In genomic region chr12:105032832-105033775, GRCm38 (mm10) we compare ENCODE assay signal across 7 mouse cellular contexts. TPM values are rescaled to one million over a fixed set of nuclear protein-coding genes. Genes with fewer than 3 reads are reported as not detected.
DNase-seq lines count a peak whose midpoint lies in the region; ATAC-seq lines count a peak whose summit lies in the region.

No protein-coding gene starts in this region.

- peak overlapping the region; percentile 89 for H3K9ac ChIP-seq in hindbrain, embryonic 12.5 days
- H3K9ac ChIP-seq in liver, embryonic 13.5 days: peak overlapping the region; percentile 100
- peak overlapping the region; percentile 85 for H3K9ac ChIP-seq in stomach, embryonic 15.5 days

- peak overlapping the region; percentile 80 for H3K27ac ChIP-seq in hindbrain, embryonic 12.5 days
- H3K27ac ChIP-seq in liver, embryonic 13.5 days: peak overlapping the region; percentile 99
- peak overlapping the region; percentile 82 for H3K27ac ChIP-seq in stomach, embryonic 15.5 days

- peaks cover 8% of the 10 kb centered on the region; the same call in 1 of the 2 replicates for H3K36me3 ChIP-seq in hindbrain, embryonic 12.5 days
- peaks cover 58% of the 10 kb centered on the region for H3K36me3 ChIP-seq in liver, embryonic 13.5 days
- H3K36me3 ChIP-seq in stomach, embryonic 15.5 days: 0 out of 2 replicates have a peak, but pooled peaks cover 7% of the 10 kb centered on the region

- DNase-seq in spleen, postnatal 4 days (ENCODE audit: low spot score in 2 of 2): peak; percentile 61 to 85
- DNase-seq in spleen, postnatal 36 days (ENCODE audit: low spot score in 2 of 2): no peak
- peak; percentile 53 to 58 for DNase-seq in adrenal gland, postnatal 36 days
- DNase-seq in liver, embryonic 13.5 days: no peak
- no peak for DNase-seq in right cerebral cortex, postnatal 36 days (ENCODE audit: low spot score in 2 of 2)

- H3K4me3 ChIP-seq in hindbrain, embryonic 12.5 days: peak overlapping the region; percentile 91
- H3K4me3 ChIP-seq in liver, embryonic 13.5 days (replicated peaks): peak overlapping the region; percentile 95
- peak overlapping the region; percentile 90 for H3K4me3 ChIP-seq in stomach, embryonic 15.5 days (replicated peaks)

- ATAC-seq in hindbrain, embryonic 12.5 days (ENCODE audit: low FRiP score): peak; percentile 59
- peak; percentile 0 for ATAC-seq in liver, embryonic 13.5 days (ENCODE audit: low read depth)
- ATAC-seq in stomach, embryonic 15.5 days (ENCODE audit: insufficient read depth, low FRiP score, low read depth): peak; percentile 8

- no peaks in the 10 kb centered on the region for H3K9me3 ChIP-seq in hindbrain, embryonic 12.5 days (replicated peaks)
- H3K9me3 ChIP-seq in liver, embryonic 13.5 days (replicated peaks): no peaks in the 10 kb centered on the region
- H3K9me3 ChIP-seq in stomach, embryonic 15.5 days: no peaks in the 10 kb centered on the region

- peak overlapping the region; percentile 92 for H3K4me2 ChIP-seq in hindbrain, embryonic 12.5 days (replicated peaks)
- peak overlapping the region; percentile 91 for H3K4me2 ChIP-seq in liver, embryonic 13.5 days
- peak overlapping the region; percentile 80 for H3K4me2 ChIP-seq in stomach, embryonic 15.5 days

- whole genome bisulfite sequencing in hindbrain, embryonic 12.5 days: 4% methylated on average over 45 of the region's 45 CpGs
- WGBS in liver, embryonic 13.5 days (ENCODE audit: insufficient replicate concordance): 1% methylated on average over 45 of the region's 45 CpGs
- 2% methylated on average over 45 of the region's 45 CpGs for WGBS in stomach, embryonic 15.5 days

- H3K4me1 ChIP-seq in hindbrain, embryonic 12.5 days: peaks cover 38% of the 10 kb centered on the region
- H3K4me1 ChIP-seq in liver, embryonic 13.5 days (replicated peaks): peaks cover 76% of the 10 kb centered on the region
- peaks cover 21% of the 10 kb centered on the region for H3K4me1 ChIP-seq in stomach, embryonic 15.5 days

- no peaks in the 10 kb centered on the region for H3K27me3 ChIP-seq in hindbrain, embryonic 12.5 days
- H3K27me3 ChIP-seq in liver, embryonic 13.5 days: no peaks in the 10 kb centered on the region
- no peaks in the 10 kb centered on the region for H3K27me3 ChIP-seq in stomach, embryonic 15.5 days (replicated peaks)

RNA-seq across cellular contexts. Expression of gene Glrx5, which starts 0.6 kb away (rescaled TPM):
- total RNA-seq in adrenal gland, postnatal 36 days (2021): 100 to 1,000 TPM; 159 to 254 TPM
- polyA plus RNA-seq in hindbrain, embryonic 12.5 days (2016; fragmentation: Nextera tagmentation; extraction: Ambion mirVana): 149 and 157 TPM in 2 replicates
- 591 and 653 TPM in 2 replicates for polyA plus RNA-seq in liver, embryonic 13.5 days (2015; fragmentation: Nextera tagmentation; extraction: Ambion mirVana)
- 159 and 193 TPM in 2 replicates for polyA plus RNA-seq in stomach, embryonic 15.5 days (2015; fragmentation: Nextera tagmentation; extraction: Ambion mirVana)

RNA-seq across cellular contexts. Expression of gene Syne3, which starts 23.5 kb away (rescaled TPM):
- total RNA-seq in adrenal gland, postnatal 36 days (2021): 10 to 100 TPM; 16.5 to 18.2 TPM
- 0.21 and 0.47 TPM in 2 replicates for polyA plus RNA-seq in hindbrain, embryonic 12.5 days (2016; fragmentation: Nextera tagmentation; extraction: Ambion mirVana)
- 2.0 TPM in 2 replicates for polyA plus RNA-seq in liver, embryonic 13.5 days (2015; fragmentation: Nextera tagmentation; extraction: Ambion mirVana)
- 0.70 and 0.99 TPM in 2 replicates for polyA plus RNA-seq in stomach, embryonic 15.5 days (2015; fragmentation: Nextera tagmentation; extraction: Ambion mirVana)

Comparison
In these comparisons a context has a peak if more than half of its experiments do, and no peak if none do; other contexts are left out.
1. DNase-seq: peak in spleen, postnatal 4 days (2 of 2) and adrenal gland, postnatal 36 days (2 of 2); none in spleen, postnatal 36 days (0 of 2), liver, embryonic 13.5 days (single experiment) and right cerebral cortex, postnatal 36 days (0 of 2).
2. ATAC-seq: peak in every context shown above with its lines; median percentile 59 in hindbrain, embryonic 12.5 days; 8 in stomach, embryonic 15.5 days; 0 in liver, embryonic 13.5 days.
3. Peak in every context shown above with its lines, with median percentiles within 50 percentile points of each other: H3K27ac ChIP-seq, H3K4me2 ChIP-seq, H3K4me3 ChIP-seq and H3K9ac ChIP-seq.